Mouse (Mus musculus): Measurements from ENCODE around the gene Fam122b. TPM values are rescaled to one million over a fixed set of nuclear protein-coding genes. Genes with fewer than 3 reads are reported as not detected.
A peak's percentile ranks its signal among the peaks of the same experiment; 100 is the strongest.

The Fam122b gene
- total and polyA plus RNA-seq, 2 experiments from 2014 or later = 2.6 to 3.1 TPM

GRCm38 (mm10) chrX:53220855-53221254 is 48.8 kb downstream of the Fam122b start:
- DNase-seq (ENCODE audit: low spot score) (peak; percentile 35), ATAC-seq (no peak)
- no peak for TF ChIP-seq CTCF (IDR thresholded peaks at IDR 0.05; ENCODE audit: low read depth)
- no peak overlapping the region for H3K4me2 ChIP-seq (ENCODE audit: low read depth, low read length)
- no peak overlapping the region for H3K4me3 ChIP-seq (ENCODE audit: low read length)
- no peaks in the 10 kb centered on the region for H3K27me3 ChIP-seq (ENCODE audit: insufficient read depth, low read length)
- WGBS = 68% methylated on average over 9 of the region's 9 CpGs
- H3K4me1 ChIP-seq (ENCODE audit: insufficient read depth, low read length) = no peaks in the 10 kb centered on the region
- H3K27ac ChIP-seq = no peak overlapping the region
- H3K9me3 ChIP-seq (ENCODE audit: low read length) = no peaks in the 10 kb centered on the region
- H3K36me3 ChIP-seq (ENCODE audit: insufficient read depth, low read length) = no peaks in the 10 kb centered on the region
- no peak overlapping the region for H3K9ac ChIP-seq (replicated peaks; ENCODE audit: low read length)

GRCm38 (mm10) chrX:53214557-53215229 is 54.9 kb downstream of the Fam122b start:
- H3K4me3 ChIP-seq (ENCODE audit: low read length) = no peak overlapping the region
- no peak overlapping the region for H3K9ac ChIP-seq (replicated peaks; ENCODE audit: low read length)
- TF ChIP-seq CTCF (IDR thresholded peaks at IDR 0.05; ENCODE audit: low read depth) = no peak
- no peak overlapping the region for H3K4me2 ChIP-seq (ENCODE audit: low read depth, low read length)
- H3K4me1 ChIP-seq (ENCODE audit: insufficient read depth, low read length) = no peaks in the 10 kb centered on the region
- H3K27me3 ChIP-seq (ENCODE audit: insufficient read depth, low read length) = no peaks in the 10 kb centered on the region
- no peak overlapping the region for H3K27ac ChIP-seq
- DNase-seq (ENCODE audit: low spot score) (peak; percentile 22), ATAC-seq (no peak)
- 55% methylated on average over 7 of the region's 7 CpGs for WGBS
- no peaks in the 10 kb centered on the region for H3K9me3 ChIP-seq (ENCODE audit: low read length)
- no peaks in the 10 kb centered on the region for H3K36me3 ChIP-seq (ENCODE audit: insufficient read depth, low read length)

GRCm38 (mm10) chrX:53213838-53214237 is 55.8 kb downstream of the Fam122b start:
- no peaks in the 10 kb centered on the region for H3K4me1 ChIP-seq (ENCODE audit: insufficient read depth, low read length)
- no peak for TF ChIP-seq CTCF (IDR thresholded peaks at IDR 0.05; ENCODE audit: low read depth)
- no peaks in the 10 kb centered on the region for H3K36me3 ChIP-seq (ENCODE audit: insufficient read depth, low read length)
- H3K9me3 ChIP-seq (ENCODE audit: low read length) = no peaks in the 10 kb centered on the region
- ATAC-seq (no peak), DNase-seq (ENCODE audit: low spot score) (peak; percentile 17)
- H3K27ac ChIP-seq = no peak overlapping the region
- H3K4me2 ChIP-seq (ENCODE audit: low read depth, low read length) = no peak overlapping the region
- no peak overlapping the region for H3K4me3 ChIP-seq (ENCODE audit: low read length)
- H3K9ac ChIP-seq (replicated peaks; ENCODE audit: low read length) = no peak overlapping the region
- H3K27me3 ChIP-seq (ENCODE audit: insufficient read depth, low read length) = no peaks in the 10 kb centered on the region
- WGBS = 49% methylated on average over 2 of the region's 2 CpGs

- Histone ChIP-seq H3K27me3 (ENCODE audit: insufficient read depth, low read length) (no peaks in the 10 kb centered on the region), H3K4me2 (ENCODE audit: low read depth, low read length) (no peak overlapping the region), H3K4me1 (ENCODE audit: insufficient read depth, low read length) (no peaks in the 10 kb centered on the region), H3K27ac (peak overlapping the region; percentile 66), H3K36me3 (ENCODE audit: insufficient read depth, low read length) (no peaks in the 10 kb centered on the region), H3K9ac (replicated peaks; ENCODE audit: low read length) (no peak overlapping the region), H3K4me3 (ENCODE audit: low read length) (no peak overlapping the region), H3K9me3 (ENCODE audit: low read length) (no peaks in the 10 kb centered on the region)
- no peak for TF ChIP-seq CTCF (IDR thresholded peaks at IDR 0.05; ENCODE audit: low read depth)
- 45% methylated on average over 9 of the region's 9 CpGs for WGBS
- DNase-seq (ENCODE audit: low spot score) = no peak
- no peak for ATAC-seq
These were observed 57.1 kb downstream of the Fam122b start for GRCm38 (mm10) chrX:53212485-53212884.

- Histone ChIP-seq H3K27me3 (ENCODE audit: insufficient read depth, low read length) (no peaks in the 10 kb centered on the region), H3K4me2 (ENCODE audit: low read depth, low read length) (no peak overlapping the region), H3K4me3 (ENCODE audit: low read length) (no peak overlapping the region), H3K27ac (peak overlapping the region; percentile 66), H3K36me3 (ENCODE audit: insufficient read depth, low read length) (no peaks in the 10 kb centered on the region), H3K9ac (replicated peaks; ENCODE audit: low read length) (no peak overlapping the region), H3K9me3 (ENCODE audit: low read length) (no peaks in the 10 kb centered on the region), H3K4me1 (ENCODE audit: insufficient read depth, low read length) (no peaks in the 10 kb centered on the region)
- TF ChIP-seq CTCF (IDR thresholded peaks at IDR 0.05; ENCODE audit: low read depth) = no peak
- DNase-seq (ENCODE audit: low spot score) (peak; percentile 54), ATAC-seq (peak; percentile 81)
- 33% methylated on average over 7 of the region's 7 CpGs for WGBS
These were observed 57.7 kb downstream of the Fam122b start for GRCm38 (mm10) chrX:53211756-53212483.

GRCm38 (mm10) chrX:53209431-53209830 is 60.2 kb downstream of the Fam122b start:
- DNase-seq (ENCODE audit: low spot score) (no peak), ATAC-seq (no peak)
- no peak overlapping the region for H3K4me2 ChIP-seq (ENCODE audit: low read depth, low read length)
- TF ChIP-seq CTCF (IDR thresholded peaks at IDR 0.05; ENCODE audit: low read depth) = no peak
- no peaks in the 10 kb centered on the region for H3K9me3 ChIP-seq (ENCODE audit: low read length)
- H3K4me3 ChIP-seq (ENCODE audit: low read length) = no peak overlapping the region
- H3K27me3 ChIP-seq (ENCODE audit: insufficient read depth, low read length) = no peaks in the 10 kb centered on the region
- WGBS = 62% methylated on average over 7 of the region's 7 CpGs
- no peak overlapping the region for H3K9ac ChIP-seq (replicated peaks; ENCODE audit: low read length)
- H3K4me1 ChIP-seq (ENCODE audit: insufficient read depth, low read length) = no peaks in the 10 kb centered on the region
- no peaks in the 10 kb centered on the region for H3K36me3 ChIP-seq (ENCODE audit: insufficient read depth, low read length)
- H3K27ac ChIP-seq = no peak overlapping the region

Data from hindbrain, postnatal 0 days (tissue).